ENCODE assay signal across 9 mouse cellular contexts in genomic region chr5:66979332-66980218, GRCm38 (mm10).
DNase-seq lines count a peak whose midpoint lies in the region; ATAC-seq lines count a peak whose summit lies in the region.
"Had no signal": no experiment of that assay in that cellular context is flagged by ENCODE, and none has a peak within 500 bp of the region (broad histone marks: within the 10 kb centered on the region; RNA-seq: fewer than 3 reads in every experiment).

No protein-coding gene starts in this region.

- 0 out of 2 replicates have a peak, but pooled peaks cover 4% of the 10 kb centered on the region for H3K36me3 ChIP-seq in heart, embryonic 12.5 days
- peaks cover 42% of the 10 kb centered on the region for H3K36me3 ChIP-seq in embryonic facial prominence, embryonic 10.5 days (replicated peaks)
- H3K36me3 ChIP-seq in heart, embryonic 15.5 days, result no peaks in the 10 kb centered on the region

- 58% methylated on average over 19 of the region's 19 CpGs for WGBS in heart, embryonic 12.5 days
- 39% methylated on average over 19 of the region's 19 CpGs for WGBS in embryonic facial prominence, embryonic 10.5 days
- WGBS in heart, embryonic 15.5 days, result 51% methylated on average over 18 of the region's 19 CpGs

- no peaks in the 10 kb centered on the region for H3K9me3 ChIP-seq in heart, embryonic 12.5 days (replicated peaks)
- H3K9me3 ChIP-seq in embryonic facial prominence, embryonic 10.5 days, result no peaks in the 10 kb centered on the region
- H3K9me3 ChIP-seq in heart, embryonic 15.5 days (replicated peaks), result no peaks in the 10 kb centered on the region

- H3K4me1 ChIP-seq in heart, embryonic 12.5 days (replicated peaks), result no peaks in the 10 kb centered on the region
- peaks cover 34% of the 10 kb centered on the region for H3K4me1 ChIP-seq in embryonic facial prominence, embryonic 10.5 days
- peaks cover 3% of the 10 kb centered on the region; the same call in 1 of the 2 replicates for H3K4me1 ChIP-seq in heart, embryonic 15.5 days (replicated peaks)

- peaks cover 22% of the 10 kb centered on the region; the same call in 1 of the 2 replicates for H3K27me3 ChIP-seq in heart, embryonic 12.5 days (replicated peaks)
- no peaks in the 10 kb centered on the region for H3K27me3 ChIP-seq in embryonic facial prominence, embryonic 10.5 days (replicated peaks; ENCODE audit: low read depth, poor library complexity, severe bottlenecking)
- H3K27me3 ChIP-seq in heart, embryonic 15.5 days, result no peaks in the 10 kb centered on the region

- DNase-seq in heart, adult 18-20 months, result peak; percentile 69 to 86
- DNase-seq in Muller cell, postnatal 12 days (ENCODE audit: inconsistent ontology term), result peak; percentile 48
- DNase-seq in embryonic facial prominence, embryonic 10.5 days (ENCODE audit: low spot score), result peak; percentile 66
- no peak for DNase-seq in B cell, adult 2 months

- H3K27ac ChIP-seq in heart, embryonic 12.5 days (ENCODE audit: poor library complexity, severe bottlenecking), result no peak overlapping the region
- H3K27ac ChIP-seq in embryonic facial prominence, embryonic 10.5 days (replicated peaks), result peak overlapping the region; percentile 81
- H3K27ac ChIP-seq in heart, embryonic 15.5 days, result peak overlapping the region; percentile 40; the same call in 1 of the 2 replicates

- H3K4me2 ChIP-seq in heart, embryonic 12.5 days, result no peak overlapping the region
- no peak overlapping the region for H3K4me2 ChIP-seq in heart, embryonic 15.5 days

- no peak overlapping the region for H3K4me3 ChIP-seq in heart, embryonic 12.5 days
- H3K4me3 ChIP-seq in embryonic facial prominence, embryonic 10.5 days, result 0 out of 2 replicates have a peak overlapping the region, but pooled peaks have one; percentile 18
- H3K4me3 ChIP-seq in heart, embryonic 15.5 days, result no peak overlapping the region
- H3K4me3 ChIP-seq: erythroblast, embryonic 14.5 days had no signal

- no peak overlapping the region for H3K9ac ChIP-seq in heart, embryonic 12.5 days
- no peak overlapping the region for H3K9ac ChIP-seq in heart, embryonic 15.5 days

- no peak for ATAC-seq in heart, embryonic 12.5 days (ENCODE audit: insufficient number of reproducible peaks, low FRiP score)
- peak; percentile 53; the same call in 1 of the 2 replicates for ATAC-seq in heart, embryonic 15.5 days (replicated peaks; ENCODE audit: insufficient number of reproducible peaks, insufficient read depth, low FRiP score, low read depth)
- ATAC-seq in megakaryocyte progenitor cell, adult 5-6 weeks (replicated peaks; ENCODE audit: poor library complexity), result peak; percentile 37; the same call in 1 of the 2 replicates
- no peak for ATAC-seq in CD4-positive, CD25-positive, alpha-beta regulatory T cell, adult 4 months

Comparison
In these comparisons a context has a peak if more than half of its experiments do, and no peak if none do; other contexts are left out.
1. ATAC-seq: peak in heart, embryonic 15.5 days (single experiment) and megakaryocyte progenitor cell, adult 5-6 weeks (single experiment); none in heart, embryonic 12.5 days (single experiment) and CD4-positive, CD25-positive, alpha-beta regulatory T cell, adult 4 months (single experiment).
2. DNase-seq: peak in heart, adult 18-20 months (2 of 2), Muller cell, postnatal 12 days (single experiment) and embryonic facial prominence, embryonic 10.5 days (single experiment); none in B cell, adult 2 months (0 of 2).